Mouse (Mus musculus) T-cell, adult 66 days (primary cell): ENCODE measurements around the gene Wdr25. TPM values are rescaled to one million over a fixed set of nuclear protein-coding genes. Genes with fewer than 3 reads are reported as not detected.

Experiments used
- total RNA-seq, 2 experiments: library from RNA; stranded (reverse); gene quantifications; 3 replicates in 1 of 2; 4 replicates in 1 of 2; pipeline ENCODE4 v1.2.4; 2023

Wdr25 gene
- total RNA-seq = 10 to 100 TPM in 1 of 2 experiments, 1 to 10 TPM in 1; 7.4 to 12.0 TPM

DNA sequence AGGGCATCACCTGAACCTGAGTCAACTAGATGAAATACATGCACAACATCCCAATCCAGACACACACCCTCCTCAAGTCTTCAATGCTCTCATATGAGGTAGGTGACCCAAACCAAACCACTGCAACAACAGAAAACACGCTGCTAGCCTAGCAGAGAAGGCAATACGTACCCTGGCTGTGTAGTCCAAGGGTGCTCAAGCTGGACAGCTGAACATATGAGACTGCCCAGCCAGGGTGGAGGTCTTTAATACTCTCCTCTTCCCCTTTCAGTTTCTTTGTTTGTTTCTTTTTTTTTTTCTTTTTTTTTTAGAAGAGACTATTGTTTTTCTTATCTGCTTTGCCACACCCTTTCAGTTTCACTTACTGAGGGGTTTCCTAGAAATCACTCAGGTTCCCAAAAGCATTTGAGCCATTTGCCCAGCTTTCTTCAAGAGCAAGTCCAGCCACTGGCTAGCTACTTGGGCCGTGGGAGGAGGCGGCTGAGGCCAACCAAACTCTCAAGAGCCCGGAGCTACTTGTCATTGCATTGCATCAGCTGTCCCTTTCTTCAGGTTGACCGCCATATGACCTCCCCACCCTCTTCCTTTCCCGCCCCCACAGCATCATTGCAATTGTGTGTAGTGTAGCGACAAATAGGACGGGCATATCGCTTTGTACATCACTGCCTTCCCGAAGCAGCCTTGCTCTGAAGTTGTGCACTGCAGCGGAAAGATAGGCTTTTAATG lies at the start of gene Wdr25:
Gene Wdr25, plus strand, starts transcription at position 643 of the 726 bp plus-strand sequence.

GRCm38 (mm10) chr12:108893715-108894431 lies 442 bp downstream of the Wdr25 start, which contains the start of gene Wars:
TSS of gene Wars (minus strand) at chr12:108894174.

DNA sequence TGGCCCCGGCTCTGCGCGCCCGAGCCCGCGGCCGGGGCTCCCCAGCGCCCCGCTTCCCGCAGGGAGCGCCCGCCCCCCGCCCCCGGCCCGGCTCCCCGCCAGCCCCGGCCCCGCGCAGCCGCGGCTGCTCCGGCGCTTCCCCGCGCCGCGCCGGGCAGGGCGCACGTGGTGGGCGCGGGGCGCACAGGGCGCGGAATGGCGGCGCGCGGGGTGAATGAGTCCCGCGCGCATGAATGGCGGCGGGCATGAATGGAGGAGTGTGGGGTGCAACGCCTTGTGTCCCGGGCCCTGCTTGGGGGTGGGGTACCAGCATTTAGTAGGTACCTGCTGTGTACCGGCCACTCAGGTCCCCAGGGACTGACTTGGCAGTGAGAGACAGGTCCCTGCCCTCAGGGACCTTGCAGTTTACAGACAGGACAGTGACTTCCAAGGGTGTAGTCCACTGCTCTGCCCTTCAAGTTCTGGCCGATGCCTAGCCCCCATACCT lies 174.8 kb downstream of the Wdr25 start, which contains the start of gene Begain:
Gene Begain, minus strand, starts transcription at position 51 of the 487 bp plus-strand sequence.

Other genes with a start within 250 kb of the Wdr25 start
- gene Degs2, start 191.3 kb upstream of the Wdr25 start, total RNA-seq = not detected
- gene Yy1, start 100.7 kb upstream of the Wdr25 start, total RNA-seq = 10 to 100 TPM; 82.4 to 96.5 TPM
- gene Slc25a29, start 57.7 kb upstream of the Wdr25 start, total RNA-seq = 10 to 100 TPM in 1 of 2 experiments, 1 to 10 TPM in 1; 8.0 to 12.9 TPM
- 1 to 10 TPM; 5.4 to 8.7 TPM for gene Slc25a47, start 57.6 kb upstream of the Wdr25 start, total RNA-seq
- gene Wars, start 543 bp downstream of the Wdr25 start, total RNA-seq = 10 to 100 TPM; 37.8 to 45.1 TPM
- 1 to 10 TPM; 1.1 to 1.5 TPM for gene Begain, start 174.6 kb downstream of the Wdr25 start, total RNA-seq